9 mouse cellular contexts compared by ENCODE assay signal in the genomic region with DNA sequence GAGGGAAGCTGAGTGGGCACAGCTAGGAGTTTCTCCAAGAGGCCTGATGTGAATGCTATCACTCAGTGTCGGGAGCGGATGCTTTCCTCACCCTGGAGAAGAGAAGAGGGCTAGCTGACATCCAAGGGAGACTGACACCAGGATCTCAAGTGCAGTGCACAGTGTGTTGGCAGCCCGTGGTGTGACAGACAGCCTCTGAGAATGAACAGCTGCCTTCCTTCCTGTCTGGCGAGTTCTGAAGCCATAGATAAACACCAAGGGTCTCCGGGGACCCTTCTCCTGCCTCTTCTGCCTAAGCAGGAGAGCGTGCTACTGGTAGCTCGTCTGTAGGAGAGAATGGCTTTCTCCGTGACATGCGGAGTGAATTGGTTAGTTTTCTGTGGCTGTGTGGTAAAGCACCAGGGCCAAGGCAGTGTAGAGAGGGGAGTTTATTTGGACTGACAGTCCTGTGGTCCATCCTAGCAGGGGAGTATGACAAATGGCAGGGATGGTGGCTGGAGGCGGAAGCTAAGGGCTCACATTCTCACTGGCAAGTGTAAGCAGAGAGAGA. TPM values are rescaled to one million over a fixed set of nuclear protein-coding genes. Genes with fewer than 3 reads are reported as not detected.
A peak's percentile ranks its signal among the peaks of the same experiment; 100 is the strongest.
DNase-seq lines count a peak whose midpoint lies in the region; ATAC-seq and TF ChIP-seq lines count a peak whose summit lies in the region.
"Had no signal": no experiment of that assay in that cellular context is flagged by ENCODE, and none has a peak within 500 bp of the region (broad histone marks: within the 10 kb centered on the region; RNA-seq: fewer than 3 reads in every experiment).

No protein-coding gene starts in this region.

- no peak for TF ChIP-seq CTCF in spleen, adult 2 months (IDR thresholded peaks at IDR 0.05; ENCODE audit: extremely low read depth, insufficient read depth, insufficient read length, insufficient replicate concordance)

- H3K36me3 ChIP-seq in forebrain, embryonic 16.5 days (ENCODE audit: control insufficient read depth, insufficient read depth) = no peaks in the 10 kb centered on the region
- no peaks in the 10 kb centered on the region for H3K36me3 ChIP-seq in forebrain, embryonic 11.5 days (ENCODE audit: control insufficient read depth, insufficient read depth, low read length)
- H3K36me3 ChIP-seq in spleen, adult 2 months (ENCODE audit: control insufficient read depth, insufficient read depth, low read length) = no peaks in the 10 kb centered on the region
- no peaks in the 10 kb centered on the region for H3K36me3 ChIP-seq in liver, embryonic 11.5 days (ENCODE audit: control insufficient read depth, insufficient read depth, low read length)

- H3K27me3 ChIP-seq in forebrain, embryonic 16.5 days (replicated peaks; ENCODE audit: control insufficient read depth, insufficient read depth, low read length) = no peaks in the 10 kb centered on the region
- H3K27me3 ChIP-seq in forebrain, embryonic 11.5 days (ENCODE audit: control insufficient read depth, insufficient read depth, low read length) = no peaks in the 10 kb centered on the region
- no peaks in the 10 kb centered on the region for H3K27me3 ChIP-seq in spleen, adult 2 months (ENCODE audit: control insufficient read depth, insufficient read depth, low read length)
- H3K27me3 ChIP-seq in liver, embryonic 11.5 days (replicated peaks; ENCODE audit: control insufficient read depth, insufficient read depth, low read length) = no peaks in the 10 kb centered on the region

- no peak overlapping the region for H3K9ac ChIP-seq in forebrain, embryonic 16.5 days (replicated peaks; ENCODE audit: low read depth, low read length)
- no peak overlapping the region for H3K9ac ChIP-seq in forebrain, embryonic 11.5 days (ENCODE audit: low read length)
- no peak overlapping the region for H3K9ac ChIP-seq in liver, embryonic 11.5 days (ENCODE audit: low read depth, low read length)

- H3K9me3 ChIP-seq in forebrain, embryonic 16.5 days (ENCODE audit: control insufficient read depth, low read length) = no peaks in the 10 kb centered on the region
- H3K9me3 ChIP-seq in forebrain, embryonic 11.5 days (ENCODE audit: control insufficient read depth, low read length) = no peaks in the 10 kb centered on the region
- H3K9me3 ChIP-seq in liver, embryonic 11.5 days (ENCODE audit: control insufficient read depth, low read length) = no peaks in the 10 kb centered on the region

- 59% methylated on average over 10 of the region's 10 CpGs for WGBS in forebrain, embryonic 16.5 days
- 79% methylated on average over 10 of the region's 10 CpGs for WGBS in forebrain, embryonic 11.5 days
- 36% methylated on average over 10 of the region's 10 CpGs for WGBS in spleen, adult 2 months
- WGBS in liver, embryonic 11.5 days = 26% methylated on average over 10 of the region's 10 CpGs

- no peak overlapping the region for H3K27ac ChIP-seq in forebrain, embryonic 16.5 days (ENCODE audit: low read length)
- H3K27ac ChIP-seq in forebrain, embryonic 11.5 days (ENCODE audit: low read depth, low read length) = no peak overlapping the region
- peak overlapping the region; percentile 7; the same call in 1 of the 2 replicates for H3K27ac ChIP-seq in spleen, adult 2 months (ENCODE audit: insufficient read depth, low read length)
- no peak overlapping the region for H3K27ac ChIP-seq in liver, embryonic 11.5 days (ENCODE audit: low read depth, low read length)

- ATAC-seq in forebrain, embryonic 16.5 days = 0 out of 2 replicates have a peak, but pooled peaks have one; percentile 5
- ATAC-seq in forebrain, embryonic 11.5 days (replicated peaks; ENCODE audit: low FRiP score) = no peak; the same call in 1 of the 2 replicates
- peak; percentile 54 for ATAC-seq in liver, embryonic 11.5 days (replicated peaks; ENCODE audit: low FRiP score)
- ATAC-seq in megakaryocyte-erythroid progenitor cell, adult 5-6 weeks (replicated peaks; ENCODE audit: low FRiP score, low TSS enrichment, poor library complexity, severe bottlenecking) = no peak

- DNase-seq in forebrain, embryonic 11.5 days (ENCODE audit: low spot score) = no peak
- no peak for DNase-seq in spleen, adult 2 months (ENCODE audit: low read depth in 1 of 2, low spot score in 2 of 2)
- DNase-seq in spleen, postnatal 36 days (ENCODE audit: low spot score in 2 of 2) = no peak
- no peak for DNase-seq in liver, embryonic 11.5 days (ENCODE audit: low spot score)
- DNase-seq in gastrocnemius, adult 18-20 months (ENCODE audit: low spot score) = no peak
- no peak for DNase-seq in thymus, postnatal 14 days

- peaks cover 20% of the 10 kb centered on the region for H3K4me1 ChIP-seq in forebrain, embryonic 16.5 days (replicated peaks; ENCODE audit: control insufficient read depth, insufficient read depth, low read length)
- 0 out of 2 replicates have a peak, but pooled peaks cover 2% of the 10 kb centered on the region for H3K4me1 ChIP-seq in forebrain, embryonic 11.5 days (replicated peaks; ENCODE audit: control insufficient read depth, insufficient read depth, low read length)
- peaks cover 5% of the 10 kb centered on the region; the same call in 1 of the 2 replicates for H3K4me1 ChIP-seq in spleen, adult 2 months (ENCODE audit: control insufficient read depth, insufficient read depth, insufficient read length)
- H3K4me1 ChIP-seq in liver, embryonic 11.5 days (replicated peaks; ENCODE audit: control insufficient read depth, insufficient read depth, low read length) = peaks cover 16% of the 10 kb centered on the region

- H3K4me3 ChIP-seq in forebrain, embryonic 16.5 days (replicated peaks; ENCODE audit: low read length) = no peak overlapping the region
- no peak overlapping the region for H3K4me3 ChIP-seq in forebrain, embryonic 11.5 days (ENCODE audit: low read depth, low read length)
- no peak overlapping the region for H3K4me3 ChIP-seq in spleen, adult 2 months (ENCODE audit: extremely low read depth, insufficient read depth, insufficient read length)
- H3K4me3 ChIP-seq in liver, embryonic 11.5 days (ENCODE audit: low read depth, low read length) = no peak overlapping the region
- H3K4me3 ChIP-seq: erythroblast, embryonic 14.5 days had no signal

- H3K4me2 ChIP-seq in forebrain, embryonic 16.5 days (ENCODE audit: low read length) = no peak overlapping the region
- H3K4me2 ChIP-seq in forebrain, embryonic 11.5 days (ENCODE audit: low read depth, low read length, severe bottlenecking) = no peak overlapping the region
- peak overlapping the region; percentile 11; the same call in 1 of the 2 replicates for H3K4me2 ChIP-seq in liver, embryonic 11.5 days

- TF ChIP-seq POLR2A in spleen, adult 2 months (IDR thresholded peaks at IDR 0.05; ENCODE audit: low read depth, low read length) = no peak

RNA-seq across cellular contexts. Expression of gene Myo10, which starts 58.0 kb away (rescaled TPM):
- polyA plus RNA-seq in forebrain, embryonic 16.5 days (2015; fragmentation: Nextera tagmentation; extraction: Ambion mirVana) = 38.4 and 44.8 TPM in 2 replicates
- 72.6 and 72.7 TPM in 2 replicates for polyA plus RNA-seq in forebrain, embryonic 11.5 days (2014; fragmentation: Nextera tagmentation; extraction: Ambion mirVana)
- polyA plus RNA-seq in spleen, adult 2 months (2012; rRNA removed) = 14.1 and 14.6 TPM in 2 replicates
- polyA plus RNA-seq in liver, embryonic 11.5 days (2014; fragmentation: Nextera tagmentation; extraction: Ambion mirVana) = 14.4 and 16.3 TPM in 2 replicates
- total RNA-seq in megakaryocyte-erythroid progenitor cell, adult 5-6 weeks (2014; fragmentation: Nextera tagmentation) = 1.6 and 6.6 TPM in 2 replicates
- 3.9 and 6.8 TPM in 2 replicates for total RNA-seq in megakaryocyte-erythroid progenitor cell, adult 5-6 weeks (2017)
- total RNA-seq in gastrocnemius, adult 18-20 months (2021) = 10 to 100 TPM; 49.7 to 59.3 TPM

Comparison
In these comparisons a context has a peak if more than half of its experiments do, and no peak if none do; other contexts are left out.
1. ATAC-seq: peak in forebrain, embryonic 16.5 days (single experiment) and liver, embryonic 11.5 days (single experiment); none in forebrain, embryonic 11.5 days (single experiment) and megakaryocyte-erythroid progenitor cell, adult 5-6 weeks (single experiment).